Mouse (Mus musculus) heart, adult 9 months (tissue): ENCODE measurements around the gene Nptxr.
A peak's percentile ranks its signal among the peaks of the same experiment; 100 is the strongest.

Experiments
- DNase-seq, 2 experiments: peaks; one replicate each; pipeline ENCODE4 v3.0.0; 2022; ENCODE audit warnings: low spot score in 2 of 2

Nptxr gene

DNA sequence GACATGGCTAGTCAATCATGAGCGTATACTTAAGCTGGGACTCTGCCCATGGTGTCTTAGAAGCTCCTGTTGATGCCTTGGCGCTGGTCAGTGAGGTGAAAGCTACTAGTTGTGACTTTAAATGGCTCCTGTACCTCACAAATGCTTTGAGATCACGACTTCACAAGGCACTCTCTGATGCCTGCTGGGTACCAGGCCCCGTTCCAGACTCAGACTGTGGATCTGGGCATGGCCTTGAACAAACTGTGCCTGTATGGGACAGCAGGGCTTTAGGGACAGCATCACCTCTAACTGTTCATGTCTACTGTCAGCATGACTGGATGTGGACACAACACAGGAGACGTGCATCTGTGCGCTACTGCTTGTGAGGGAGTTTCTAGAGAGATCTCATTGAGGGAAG lies 13.7 kb downstream of the Nptxr start:
- no peak for DNase-seq

DNA sequence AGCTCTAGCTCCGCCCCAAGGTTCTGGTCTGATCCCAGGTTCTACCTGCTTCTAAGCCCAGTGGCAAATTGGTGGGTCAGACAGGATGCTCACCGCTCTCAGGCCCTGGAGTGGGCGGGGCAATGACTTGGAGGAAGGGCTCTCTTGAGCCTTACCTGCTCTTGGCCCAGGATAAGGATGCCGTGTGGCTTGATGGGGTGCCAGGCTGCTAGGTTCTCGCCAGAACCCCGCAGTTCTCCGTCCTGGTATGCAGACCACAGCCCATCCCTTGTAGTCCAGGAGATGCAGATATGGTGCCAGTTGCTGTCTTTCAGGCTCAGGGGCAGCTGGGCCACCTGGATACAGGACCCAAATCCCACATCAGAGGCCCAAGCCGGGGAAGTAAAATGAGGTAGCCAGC lies 14.5 kb downstream of the Nptxr start:
- no peak for DNase-seq

GRCm38 (mm10) chr15:79787815-79788214 lies 16.8 kb downstream of the Nptxr start:
- no peak for DNase-seq

- no peak for DNase-seq
Observed at GRCm38 (mm10) chr15:79785056-79785455, 19.5 kb downstream of the Nptxr start.

DNA sequence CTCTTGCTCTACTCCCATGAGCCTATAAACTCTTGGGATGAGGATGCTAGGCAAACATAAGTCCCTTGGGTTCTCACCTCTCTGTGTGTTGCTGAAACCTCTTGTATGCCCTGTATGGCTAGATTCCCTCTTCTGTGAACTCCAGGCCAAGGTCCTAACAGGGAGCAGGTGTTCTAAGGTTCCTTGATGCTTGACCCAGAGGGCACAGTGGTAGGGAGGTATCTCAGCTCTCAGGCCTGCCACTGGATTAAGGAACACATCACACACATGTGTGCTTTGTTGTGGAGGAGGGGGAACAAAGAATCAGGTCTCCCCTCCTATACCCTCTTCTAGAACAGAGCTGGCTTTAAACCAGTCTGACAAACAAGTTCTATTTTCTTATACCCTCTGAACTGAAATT lies 26.8 kb downstream of the Nptxr start, which contains the start of gene Dnal4:
Gene Dnal4 (minus strand): TSS at position 101 of the 400 bp plus-strand sequence.
- DNase-seq: no peak

DNA sequence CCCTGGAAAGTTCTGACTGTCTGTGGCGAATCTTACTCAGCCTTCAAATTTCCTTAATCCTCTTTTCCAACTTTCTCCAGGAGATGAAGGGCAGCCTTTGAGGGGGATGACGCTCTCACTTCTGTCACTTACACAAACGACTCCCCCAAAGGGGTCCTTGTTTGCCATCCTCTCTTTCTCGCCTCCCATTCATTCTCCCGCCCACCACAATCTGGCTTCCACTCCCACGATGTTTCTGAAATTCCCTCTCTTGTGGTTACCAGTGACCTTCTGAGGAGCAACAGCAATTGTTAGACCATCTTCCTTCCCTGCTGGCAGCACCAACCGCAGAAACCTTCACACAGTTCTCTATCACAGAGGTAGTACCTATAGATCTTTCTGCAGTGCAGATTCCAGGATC lies 28.9 kb downstream of the Nptxr start:
- no peak for DNase-seq

DNA sequence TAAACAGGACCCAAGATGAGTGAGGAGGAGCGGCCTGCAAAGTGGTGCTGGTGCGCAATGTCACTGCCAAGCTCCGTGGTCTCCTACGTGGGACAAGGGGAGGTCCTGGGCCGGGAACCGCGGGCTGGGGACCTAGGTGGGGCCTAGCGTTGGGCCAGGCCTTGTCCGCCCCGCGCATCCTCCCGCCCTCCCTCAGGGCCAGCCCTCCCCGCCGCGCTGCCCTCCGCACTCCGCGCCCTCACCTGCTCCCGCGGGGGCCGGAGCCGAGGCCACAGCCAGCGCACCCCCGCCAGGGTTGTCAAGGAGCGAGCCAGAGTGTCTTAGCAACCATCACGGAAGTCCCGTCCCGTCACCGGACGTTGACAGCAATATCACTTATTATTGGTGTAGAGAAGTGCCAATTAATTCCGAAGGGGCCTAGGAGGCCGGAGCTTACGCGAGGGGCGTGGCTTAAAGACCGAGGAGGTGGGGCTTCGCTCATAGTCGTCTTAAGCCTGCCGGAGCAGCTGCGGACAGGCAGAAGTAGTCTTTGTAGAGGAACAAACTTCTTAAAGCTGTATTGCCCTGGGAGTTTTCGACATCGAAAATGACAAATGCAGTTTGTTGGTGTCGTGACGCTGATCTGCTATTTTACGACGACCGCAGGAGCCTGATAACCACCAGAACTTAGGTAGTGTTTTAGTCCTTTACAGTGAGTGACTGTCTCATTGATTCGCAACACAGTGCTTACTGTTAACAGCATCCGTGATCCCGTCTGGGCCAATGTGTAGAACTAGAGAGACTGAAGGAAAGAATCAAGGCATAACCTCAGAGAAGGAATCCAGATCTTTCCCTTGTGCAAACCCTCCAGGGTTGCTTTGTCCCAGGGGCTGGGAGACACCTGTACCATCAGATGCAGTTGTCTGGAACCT lies 30.2 kb downstream of the Nptxr start:
- peak; percentile 98 to 99 for DNase-seq

DNA sequence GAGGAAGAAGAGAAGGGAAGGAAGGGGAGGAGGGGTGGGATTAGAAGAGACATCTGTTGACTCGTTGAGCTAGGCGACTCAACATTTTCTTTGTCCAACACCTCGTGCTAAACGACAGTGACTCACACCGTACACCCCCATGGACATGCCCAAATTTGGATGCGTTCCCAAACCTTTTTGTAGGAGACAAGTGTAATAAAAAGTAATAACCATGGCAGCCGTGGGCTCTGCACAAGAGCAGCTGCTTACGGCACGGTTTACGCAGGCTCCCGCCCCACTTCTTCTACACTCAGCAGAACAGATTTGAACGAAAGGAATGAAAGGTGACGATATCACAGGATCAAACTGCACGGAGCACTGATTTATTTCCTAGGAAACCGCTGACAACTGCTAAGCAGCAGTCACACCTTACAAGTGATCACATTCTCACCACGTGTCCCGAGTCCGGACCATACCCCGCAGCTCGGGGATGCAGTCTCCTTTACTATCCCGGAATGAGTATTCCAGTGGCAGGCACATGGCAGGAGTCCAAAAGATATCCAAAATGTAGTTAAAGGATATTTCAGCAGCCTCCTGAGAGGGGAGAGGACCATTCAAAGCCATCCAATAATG lies 33.8 kb downstream of the Nptxr start:
- no peak for DNase-seq

GRCm38 (mm10) chr15:79768302-79768701 lies 36.3 kb downstream of the Nptxr start:
- no peak for DNase-seq

DNA sequence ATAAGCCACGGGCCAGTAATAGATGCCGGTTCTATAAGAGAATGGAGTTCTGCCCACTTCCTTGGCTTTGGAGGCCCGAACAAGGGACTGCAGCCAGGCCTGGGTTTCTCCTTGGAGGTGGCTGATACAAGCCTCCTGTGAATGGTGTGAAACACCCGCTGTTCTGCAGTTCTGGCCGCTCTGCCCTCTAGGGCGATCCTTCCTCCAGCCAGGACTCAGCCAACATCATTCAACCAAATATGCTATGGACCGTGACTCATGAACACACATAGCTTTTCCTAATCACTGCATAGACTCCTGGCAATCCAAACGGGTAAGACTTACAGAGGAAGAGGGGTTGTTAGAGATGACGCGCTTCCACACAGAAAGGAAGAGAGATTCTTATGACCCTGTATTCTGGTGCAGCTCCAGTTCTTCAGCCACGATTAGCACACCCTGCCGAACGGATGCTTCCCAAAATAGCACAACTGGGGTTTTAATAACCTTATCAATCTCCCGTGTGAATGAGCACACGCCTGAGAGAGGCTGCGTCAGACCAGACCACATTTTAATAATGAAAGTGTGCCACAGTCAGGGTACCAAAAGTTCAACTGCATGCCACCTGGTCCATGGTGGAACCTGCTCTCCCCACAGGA lies 37.1 kb downstream of the Nptxr start:
- DNase-seq: no peak

DNA sequence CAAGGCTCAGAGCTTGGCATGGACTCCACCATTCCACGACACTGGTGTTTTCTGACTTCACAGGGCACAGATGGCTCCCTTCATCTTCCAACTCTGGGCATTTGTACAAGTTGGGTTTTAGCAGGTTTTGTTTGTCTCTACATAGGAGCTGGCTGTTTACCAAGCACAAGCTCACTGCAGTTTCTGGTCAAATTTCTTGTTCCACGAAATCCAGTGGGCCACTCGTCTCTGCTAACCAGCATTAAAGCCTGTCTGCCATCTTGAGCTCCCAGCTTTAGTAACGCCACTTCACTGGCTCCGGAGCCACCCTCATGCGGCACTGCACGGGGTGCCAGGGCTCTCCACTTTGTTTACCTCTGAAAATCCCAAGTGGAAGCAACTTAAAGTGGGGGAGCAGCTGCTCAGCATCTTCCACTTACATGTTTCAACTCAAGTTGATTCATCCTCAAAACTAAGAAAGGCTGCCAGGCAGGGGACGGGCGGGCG lies 37.9 kb downstream of the Nptxr start:
- DNase-seq: no peak

GRCm38 (mm10) chr15:79766168-79766567 lies 38.4 kb downstream of the Nptxr start:
- DNase-seq: no peak

GRCm38 (mm10) chr15:79765361-79765760 lies 39.2 kb downstream of the Nptxr start:
- no peak for DNase-seq

DNA sequence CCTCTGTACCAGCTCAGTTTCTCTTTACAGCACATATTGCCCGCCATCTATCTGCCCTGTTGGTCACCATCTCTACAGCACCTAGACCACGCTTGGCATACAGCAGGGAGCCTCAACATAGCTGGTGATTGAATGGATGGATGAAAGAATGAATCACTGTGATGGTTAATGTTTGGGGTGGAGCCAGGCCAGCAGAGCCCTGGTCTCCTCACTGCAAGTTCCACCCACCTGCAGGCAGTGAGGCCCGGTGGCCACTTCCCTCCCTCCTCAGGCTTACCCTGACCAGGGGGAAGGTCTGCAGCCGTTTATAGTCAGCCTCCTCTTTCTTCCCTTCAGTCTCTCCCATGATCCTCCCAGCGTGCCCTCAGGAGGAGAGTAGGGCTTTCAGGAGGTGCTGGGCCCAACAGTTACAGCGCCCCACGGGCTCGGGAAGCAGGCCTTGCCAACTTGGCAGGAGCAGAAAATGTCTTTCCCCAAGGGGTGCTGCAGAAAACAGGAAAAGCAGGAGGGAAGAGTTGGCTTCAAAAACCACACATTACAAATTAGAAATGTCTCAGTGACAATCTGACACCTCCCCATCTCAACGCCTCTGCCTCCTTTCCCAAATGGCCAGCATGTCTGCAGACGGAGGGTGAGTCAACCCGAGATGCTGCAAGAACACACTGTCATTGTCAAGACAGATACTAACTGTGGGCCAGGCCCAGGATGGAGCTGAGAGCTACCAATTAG lies 39.9 kb downstream of the Nptxr start:
- DNase-seq: no peak

GRCm38 (mm10) chr15:79763601-79764246 lies 40.8 kb downstream of the Nptxr start:
- DNase-seq: no peak

DNA sequence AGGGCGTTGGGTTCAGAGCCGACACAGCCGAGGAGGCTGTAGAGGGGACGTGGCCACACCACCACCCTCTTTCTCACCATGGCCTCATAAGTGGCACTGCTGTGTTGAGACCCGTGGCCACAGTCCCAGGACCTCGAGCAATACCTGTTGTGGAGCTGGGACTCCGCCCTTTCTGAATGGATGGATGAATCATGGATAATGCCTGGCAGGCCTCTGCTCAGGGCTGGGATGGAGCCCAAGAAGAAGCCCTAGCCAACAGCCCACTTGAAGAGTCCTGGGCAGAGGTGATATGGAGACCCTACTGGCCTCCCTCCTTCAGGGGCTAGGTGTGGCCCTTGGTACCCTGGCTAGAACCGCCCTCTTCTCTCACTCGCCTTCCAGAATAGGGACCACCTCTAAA lies 41.6 kb downstream of the Nptxr start:
- no peak for DNase-seq

DNA sequence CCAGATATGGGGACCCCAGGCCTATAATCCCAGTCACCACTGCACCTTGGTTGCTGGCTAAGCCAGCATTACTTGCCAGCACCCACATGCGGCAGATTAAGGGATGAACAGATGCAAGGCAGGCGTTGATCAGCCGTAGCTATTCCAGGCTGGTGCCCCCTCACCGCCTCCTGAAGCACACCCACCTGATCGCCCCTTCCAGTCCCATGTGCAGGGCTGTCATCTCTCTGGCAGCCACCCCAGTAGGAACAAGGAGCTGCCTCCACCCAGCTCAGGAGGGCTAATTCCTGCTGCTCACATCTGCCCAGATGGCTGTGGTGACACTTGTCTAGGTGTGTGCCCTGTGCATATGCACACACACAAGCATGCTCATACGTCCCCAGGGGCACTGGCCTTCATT lies 43.6 kb downstream of the Nptxr start:
- no peak for DNase-seq

DNA sequence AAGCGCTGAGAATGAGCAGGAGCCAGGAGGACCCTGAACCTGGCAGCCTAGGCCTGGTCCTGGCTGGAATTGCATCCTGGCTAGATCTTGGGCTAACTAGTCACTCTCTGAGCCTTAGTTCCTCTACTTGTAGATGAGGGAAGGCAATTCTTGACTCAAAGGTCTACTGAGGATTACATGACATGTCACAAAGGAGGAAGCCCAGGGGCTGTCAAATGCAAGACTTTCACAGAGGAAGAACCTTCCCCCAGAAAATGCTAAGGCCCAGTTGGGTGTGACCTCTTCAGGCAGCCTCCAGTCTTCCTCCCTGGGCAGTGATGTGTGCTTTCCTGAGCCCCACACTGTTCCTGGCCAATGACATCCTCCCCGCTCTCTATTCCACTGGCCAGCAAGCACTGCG lies 47.4 kb downstream of the Nptxr start:
- no peak for DNase-seq

DNA sequence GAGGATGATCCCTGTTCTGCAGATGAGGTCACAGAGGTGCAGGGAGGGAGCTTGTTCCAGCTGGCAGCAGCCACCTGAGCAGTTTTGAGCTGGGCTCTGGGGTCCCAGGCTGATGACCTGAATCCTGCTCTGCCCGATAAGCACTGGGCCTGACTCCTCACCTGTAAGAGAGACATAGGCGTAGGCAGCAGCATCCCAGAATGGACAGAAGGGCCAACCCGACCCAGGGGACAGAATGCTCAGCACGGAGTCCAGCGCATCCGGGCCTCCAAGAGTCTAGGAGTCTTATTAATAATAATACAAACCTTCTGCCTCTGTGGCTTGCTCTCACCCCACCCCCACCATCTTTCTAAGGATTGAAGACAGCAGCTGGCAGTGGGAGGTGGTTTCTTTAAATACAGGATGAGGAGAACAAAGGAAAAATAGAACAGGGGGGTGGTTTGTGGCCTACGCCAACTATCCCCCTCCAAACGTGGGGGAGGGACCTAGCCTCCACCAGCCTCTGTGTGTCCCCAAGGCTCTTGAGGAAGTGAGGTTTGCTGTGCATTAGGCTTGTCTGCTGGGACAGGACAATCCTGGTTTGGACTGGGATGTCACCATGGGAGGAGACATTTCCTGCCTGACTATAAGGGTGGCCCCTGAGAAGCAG lies 48.5 kb downstream of the Nptxr start:
- no peak for DNase-seq

DNA sequence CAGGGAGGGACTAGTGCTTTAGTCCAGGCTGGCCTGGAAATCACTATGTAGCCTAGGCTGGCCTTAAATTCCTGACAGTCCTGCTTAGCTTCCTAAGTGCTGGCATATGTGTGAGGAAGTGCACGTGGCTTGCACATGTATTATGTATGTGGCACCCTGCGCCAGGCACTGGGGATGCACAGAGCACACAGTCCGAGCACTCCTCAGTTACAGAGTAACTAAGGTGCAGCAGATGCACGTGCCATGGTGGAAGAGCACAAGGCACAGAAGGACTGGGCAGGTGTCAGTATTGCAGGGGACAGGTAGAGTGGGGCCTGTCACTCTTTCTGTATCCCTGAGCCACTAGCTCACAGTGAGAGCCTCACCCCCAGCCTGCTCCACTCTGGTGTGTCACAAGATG lies 49.4 kb downstream of the Nptxr start:
- no peak for DNase-seq

DNA sequence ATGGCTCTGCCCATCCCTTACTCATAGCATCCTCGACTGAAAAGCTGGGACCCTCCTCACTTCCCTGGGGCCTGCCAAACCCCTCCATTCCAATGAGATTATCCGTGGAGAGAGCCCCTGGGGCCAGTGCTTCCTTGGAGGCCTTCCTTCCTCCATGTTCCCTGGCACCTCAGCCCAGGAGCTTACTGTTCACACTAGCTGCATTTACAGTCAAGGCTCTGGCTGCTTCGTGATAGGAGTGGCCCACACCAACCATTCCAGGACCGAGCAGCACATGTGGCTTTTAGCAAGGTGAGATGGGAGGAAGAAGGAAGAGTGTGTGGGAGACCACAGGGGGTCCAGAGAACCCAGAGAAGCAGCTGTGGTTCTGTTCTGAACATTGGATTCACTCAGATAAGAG lies 50.7 kb downstream of the Nptxr start:
- no peak for DNase-seq
